23 mouse cellular contexts compared by ENCODE assay signal in genomic region chr2:118873018-118873417, GRCm38 (mm10).
"Had no signal": no experiment of that assay in that cellular context is flagged by ENCODE, and none has a peak within 500 bp of the region (broad histone marks: within the 10 kb centered on the region; RNA-seq: fewer than 3 reads in every experiment).

No protein-coding gene starts in this region.

- H3K27ac ChIP-seq: heart, embryonic 13.5 days; heart, embryonic 15.5 days; hindbrain, embryonic 10.5 days; hindbrain, embryonic 12.5 days; hindbrain, embryonic 14.5 days; intestine, embryonic 15.5 days; kidney, embryonic 15.5 days; kidney, postnatal 0 days; limb, embryonic 13.5 days; limb, embryonic 15.5 days; liver, embryonic 12.5 days; liver, embryonic 14.5 days had no signal

- H3K36me3 ChIP-seq: intestine, embryonic 15.5 days had no signal

- H3K9ac ChIP-seq: forebrain, postnatal 0 days; heart, embryonic 13.5 days; heart, embryonic 15.5 days; hindbrain, embryonic 12.5 days; hindbrain, embryonic 14.5 days; intestine, embryonic 15.5 days; kidney, embryonic 15.5 days; limb, embryonic 13.5 days; limb, embryonic 15.5 days; liver, embryonic 12.5 days; liver, embryonic 14.5 days had no signal

- H3K27me3 ChIP-seq: heart, embryonic 13.5 days; heart, embryonic 15.5 days; hindbrain, embryonic 12.5 days; intestine, embryonic 15.5 days; kidney, embryonic 15.5 days; limb, embryonic 13.5 days; limb, embryonic 15.5 days; liver, embryonic 12.5 days had no signal

- H3K4me3 ChIP-seq: heart, embryonic 13.5 days; heart, embryonic 15.5 days; hindbrain, embryonic 10.5 days; hindbrain, embryonic 12.5 days; intestine, embryonic 15.5 days; kidney, embryonic 15.5 days; limb, embryonic 13.5 days; limb, embryonic 15.5 days; liver, embryonic 12.5 days had no signal

- H3K9me3 ChIP-seq: heart, embryonic 13.5 days; heart, embryonic 15.5 days; hindbrain, embryonic 10.5 days; hindbrain, embryonic 12.5 days; intestine, embryonic 15.5 days; kidney, embryonic 15.5 days; limb, embryonic 13.5 days; limb, embryonic 15.5 days; liver, embryonic 12.5 days had no signal

- H3K4me1 ChIP-seq: hindbrain, embryonic 10.5 days; hindbrain, embryonic 12.5 days; intestine, embryonic 15.5 days; kidney, embryonic 15.5 days; liver, embryonic 12.5 days had no signal

- DNase-seq: forebrain, postnatal 0 days; gastrocnemius, postnatal 14 days; gastrocnemius, postnatal 36 days; heart, postnatal 4 days; kidney, adult 2 months; kidney, adult 9 months; kidney, postnatal 14 days; kidney, postnatal 36 days; layer of hippocampus, adult 9-11 months; layer of hippocampus, postnatal 36 days; left cerebral cortex, postnatal 4 days had no signal
